ENCODE assay signal across 9 mouse cellular contexts in the genomic region with DNA sequence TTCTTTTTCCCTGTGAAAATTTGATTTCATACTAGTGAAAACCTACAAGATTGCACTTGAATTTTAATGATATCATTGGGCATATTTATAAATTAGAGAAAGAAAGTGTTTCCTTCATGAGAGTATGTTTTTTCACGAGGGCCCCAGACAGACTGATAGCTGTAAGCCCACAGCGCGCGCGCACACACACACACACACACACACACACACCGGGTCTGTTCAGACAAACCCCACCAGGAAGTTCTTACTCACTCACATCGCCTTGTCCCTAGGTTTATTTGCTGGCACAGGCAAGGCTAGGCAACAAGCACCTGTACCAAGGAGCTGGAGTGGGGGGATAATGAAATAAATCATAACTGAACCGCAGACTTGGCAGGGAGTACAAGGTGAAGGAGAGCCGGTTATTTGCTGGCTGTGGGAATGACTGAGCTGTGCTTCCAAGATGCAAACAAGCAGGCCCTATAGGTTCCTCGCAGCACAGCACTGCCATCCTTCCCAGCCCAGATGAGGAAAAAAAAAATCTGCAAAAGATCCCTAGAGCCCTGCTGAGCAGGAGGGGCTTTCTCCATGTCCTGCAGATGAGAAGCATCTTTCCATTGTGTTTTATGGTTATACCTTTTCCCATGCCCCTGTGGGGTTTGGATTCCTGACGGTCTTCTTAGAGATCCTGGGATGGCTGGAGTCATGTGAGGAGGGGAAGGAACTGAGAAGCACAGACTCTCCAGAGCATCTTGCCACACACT. TPM values are rescaled to one million over a fixed set of nuclear protein-coding genes. Genes with fewer than 3 reads are reported as not detected.
DNase-seq lines count a peak whose midpoint lies in the region; ATAC-seq and TF ChIP-seq lines count a peak whose summit lies in the region.
"Had no signal": no experiment of that assay in that cellular context is flagged by ENCODE, and none has a peak within 500 bp of the region (broad histone marks: within the 10 kb centered on the region; RNA-seq: fewer than 3 reads in every experiment).

No protein-coding gene starts in this region.

- no peak overlapping the region for H3K4me3 ChIP-seq in lung, adult 2 months (replicated peaks; ENCODE audit: extremely low read depth, low read depth, low read length)
- peak overlapping the region; percentile 64 for H3K4me3 ChIP-seq in forebrain, embryonic 12.5 days (replicated peaks)
- no peak overlapping the region for H3K4me3 ChIP-seq in intestine, embryonic 15.5 days (replicated peaks)
- H3K4me3 ChIP-seq in neural tube, embryonic 13.5 days = peak overlapping the region; percentile 58
- H3K4me3 ChIP-seq in thymus, adult 2 months (ENCODE audit: control insufficient read depth, insufficient read depth, low read length) = no peak overlapping the region

- H3K9me3 ChIP-seq in forebrain, embryonic 12.5 days = no peaks in the 10 kb centered on the region
- no peaks in the 10 kb centered on the region for H3K9me3 ChIP-seq in intestine, embryonic 15.5 days
- no peaks in the 10 kb centered on the region for H3K9me3 ChIP-seq in neural tube, embryonic 13.5 days

- no peak for ATAC-seq in forebrain, embryonic 12.5 days (ENCODE audit: low FRiP score)
- ATAC-seq in intestine, embryonic 15.5 days = no peak
- no peak for ATAC-seq in neural tube, embryonic 13.5 days (ENCODE audit: low read depth)

- H3K9ac ChIP-seq in forebrain, embryonic 12.5 days = peak overlapping the region; percentile 80
- no peak overlapping the region for H3K9ac ChIP-seq in intestine, embryonic 15.5 days
- peak overlapping the region; percentile 57 for H3K9ac ChIP-seq in neural tube, embryonic 13.5 days

- H3K4me2 ChIP-seq in forebrain, embryonic 12.5 days = peak overlapping the region; percentile 90
- peak overlapping the region; percentile 33 for H3K4me2 ChIP-seq in intestine, embryonic 15.5 days (replicated peaks)
- H3K4me2 ChIP-seq in neural tube, embryonic 13.5 days = peak overlapping the region; percentile 94

- H3K4me1 ChIP-seq in lung, adult 2 months (ENCODE audit: control insufficient read depth, insufficient read depth, low read length) = 0 out of 2 replicates have a peak, but pooled peaks cover 2% of the 10 kb centered on the region
- H3K4me1 ChIP-seq in forebrain, embryonic 12.5 days = peaks cover 48% of the 10 kb centered on the region
- peaks cover 14% of the 10 kb centered on the region for H3K4me1 ChIP-seq in intestine, embryonic 15.5 days (replicated peaks)
- peaks cover 51% of the 10 kb centered on the region for H3K4me1 ChIP-seq in neural tube, embryonic 13.5 days (replicated peaks)
- H3K4me1 ChIP-seq in thymus, adult 2 months (replicated peaks; ENCODE audit: control insufficient read depth, insufficient read depth, low read length) = peaks cover 10% of the 10 kb centered on the region; the same call in 1 of the 2 replicates

- WGBS in lung, adult 2 months = 39% methylated on average over 11 of the region's 11 CpGs
- WGBS in forebrain, embryonic 12.5 days = 11% methylated on average over 11 of the region's 11 CpGs
- 49% methylated on average over 11 of the region's 11 CpGs for WGBS in intestine, embryonic 15.5 days
- WGBS in neural tube, embryonic 13.5 days = 16% methylated on average over 11 of the region's 11 CpGs
- 20% methylated on average over 11 of the region's 11 CpGs for WGBS in thymus, adult 2 months

- no peak for TF ChIP-seq CTCF in lung, adult 2 months (IDR thresholded peaks at IDR 0.05; ENCODE audit: insufficient read depth, low read length)
- no peak for TF ChIP-seq CTCF in thymus, adult 2 months (IDR thresholded peaks at IDR 0.05; ENCODE audit: borderline replicate concordance, control insufficient read depth, extremely low read depth, insufficient read depth, low read length, poor library complexity)

- TF ChIP-seq POLR2A in lung, adult 2 months (IDR thresholded peaks at IDR 0.05; ENCODE audit: borderline replicate concordance, extremely low read depth, low read depth, low read length) = no peak
- TF ChIP-seq POLR2A in thymus, adult 2 months (IDR thresholded peaks at IDR 0.05; ENCODE audit: control insufficient read depth, extremely low read depth, insufficient read depth, low read length, poor library complexity) = no peak

- DNase-seq in lung, adult 18-20 months = peak; percentile 36 to 56
- no peak for DNase-seq in lung, adult 2 months
- DNase-seq in gastrocnemius, adult 18-20 months (ENCODE audit: low spot score) = no peak
- no peak for DNase-seq in thymus, adult 2 months
- no peak for DNase-seq in adrenal gland, adult 8-10 months

- H3K27me3 ChIP-seq in forebrain, embryonic 12.5 days = peaks cover 15% of the 10 kb centered on the region
- H3K27me3 ChIP-seq in intestine, embryonic 15.5 days (replicated peaks) = peaks cover 15% of the 10 kb centered on the region
- peaks cover 23% of the 10 kb centered on the region for H3K27me3 ChIP-seq in neural tube, embryonic 13.5 days
- peaks cover 3% of the 10 kb centered on the region; the same call in 1 of the 2 replicates for H3K27me3 ChIP-seq in thymus, adult 2 months (ENCODE audit: control insufficient read depth, insufficient read depth, low read length)

- peaks cover 36% of the 10 kb centered on the region for H3K36me3 ChIP-seq in forebrain, embryonic 12.5 days (replicated peaks)
- no peaks in the 10 kb centered on the region for H3K36me3 ChIP-seq in intestine, embryonic 15.5 days
- peaks cover 7% of the 10 kb centered on the region; the same call in 1 of the 2 replicates for H3K36me3 ChIP-seq in neural tube, embryonic 13.5 days
- no peaks in the 10 kb centered on the region for H3K36me3 ChIP-seq in thymus, adult 2 months (ENCODE audit: control insufficient read depth, insufficient read depth, low read length)

- H3K27ac ChIP-seq in forebrain, embryonic 12.5 days = no peak overlapping the region
- H3K27ac ChIP-seq in intestine, embryonic 15.5 days = no peak overlapping the region
- no peak overlapping the region for H3K27ac ChIP-seq in neural tube, embryonic 13.5 days (replicated peaks)
- no peak overlapping the region for H3K27ac ChIP-seq in thymus, adult 2 months (ENCODE audit: control insufficient read depth, insufficient read depth, low read length)

RNA-seq across cellular contexts. Expression of gene Sfrp2, which starts 2.3 kb away (rescaled TPM):
- 33.1 and 48.9 TPM in 2 replicates for polyA plus RNA-seq in lung, adult 2 months (2012; rRNA removed)
- 84.3 and 105 TPM in 2 replicates for polyA plus RNA-seq in forebrain, embryonic 12.5 days (2016; fragmentation: Nextera tagmentation; extraction: Ambion mirVana)
- polyA plus RNA-seq in intestine, embryonic 15.5 days (2015; fragmentation: Nextera tagmentation; extraction: Ambion mirVana) = 93.8 and 109 TPM in 2 replicates
- 97.3 and 103 TPM in 2 replicates for polyA plus RNA-seq in neural tube, embryonic 13.5 days (2015; fragmentation: Nextera tagmentation; extraction: Ambion mirVana)
- total RNA-seq in gastrocnemius, adult 18-20 months (2021) = 1 to 10 TPM; 1.4 to 3.0 TPM
- polyA plus RNA-seq in thymus, adult 2 months (2012; rRNA removed) = 7.2 and 12.8 TPM in 2 replicates
- total RNA-seq in adrenal gland, adult 8-10 months (2022) = 1 to 10 TPM in 3 of 4 experiments, under 1 TPM in 1; 0.59 to 2.6 (median 1.9) TPM
- total RNA-seq: MEL had no signal

Comparison
In these comparisons a context has a peak if more than half of its experiments do, and no peak if none do; other contexts are left out.
1. DNase-seq: peak in lung, adult 18-20 months (2 of 2); none in lung, adult 2 months (single experiment), gastrocnemius, adult 18-20 months (single experiment), thymus, adult 2 months (single experiment) and adrenal gland, adult 8-10 months (single experiment).
2. H3K4me3 ChIP-seq: peak in forebrain, embryonic 12.5 days (single experiment) and neural tube, embryonic 13.5 days (single experiment); none in lung, adult 2 months (single experiment), intestine, embryonic 15.5 days (single experiment) and thymus, adult 2 months (single experiment).
3. H3K4me2 ChIP-seq: peak in every context shown above with its lines; median percentile 94 in neural tube, embryonic 13.5 days; 90 in forebrain, embryonic 12.5 days; 33 in intestine, embryonic 15.5 days.